Mouse (Mus musculus) ES-E14 (cell line): ENCODE results near the gene Slc9c1. TPM values are rescaled to one million over a fixed set of nuclear protein-coding genes. Genes with fewer than 3 reads are reported as not detected.
A peak's percentile ranks its signal among the peaks of the same experiment; 100 is the strongest.

Experiments used
- DNase-seq: peaks from one replicate; pipeline ENCODE4 v3.0.0-alpha.2; 2013; ENCODE audit warnings: low read depth, low spot score
- H3K27ac ChIP-seq: 2 replicates; pipeline ENCODE4 v1.5.1; 2012; ENCODE audit warnings: low read depth, mild to moderate bottlenecking, low read length, moderate library complexity, mixed read lengths; ENCODE audit not compliant: poor library complexity, insufficient read depth, severe bottlenecking
- H3K36me3 ChIP-seq: 2 replicates; pipeline ENCODE4 v1.6.1; 2012; ENCODE audit warnings: mild to moderate bottlenecking, low read length, moderate library complexity, mixed read lengths; ENCODE audit not compliant: control insufficient read depth, poor library complexity, insufficient read depth, severe bottlenecking
- H3K4me1 ChIP-seq, 2 experiments: fragments of 150-350 bp in 1 of 2; sonication (generic) in 1 of 2; 2 replicates each; pipeline ENCODE4 v1.6.1; 2012; ENCODE audit warnings: low read length in 2 of 2, mild to moderate bottlenecking in 1 of 2, mixed read lengths in 1 of 2; ENCODE audit not compliant: control insufficient read depth in 2 of 2, insufficient read depth in 2 of 2, poor library complexity in 1 of 2
- H3K4me3 ChIP-seq, 2 experiments: fragments of 150-350 bp in 1 of 2; sonication (generic) in 1 of 2; 2 replicates each; pipeline ENCODE4 v1.5.1; 2012; ENCODE audit warnings: low read length in 2 of 2, low read depth in 1 of 2, mild to moderate bottlenecking in 1 of 2, mixed read lengths in 1 of 2; ENCODE audit not compliant: insufficient read depth in 1 of 2, poor library complexity in 1 of 2, severe bottlenecking in 1 of 2
- H3K9ac ChIP-seq: 2 replicates; pipeline ENCODE4 v1.6.1; 2012; ENCODE audit warnings: low read depth, mild to moderate bottlenecking, low read length, mixed read lengths; ENCODE audit not compliant: poor library complexity, insufficient read depth, severe bottlenecking
- H3K9me3 ChIP-seq: fragments of 150-350 bp; sonication (generic); 2 replicates; pipeline ENCODE4 v1.6.1; 2012; ENCODE audit warnings: low read depth, mild to moderate bottlenecking, low read length; ENCODE audit not compliant: control insufficient read depth, insufficient read depth
- CHD2 ChIP-seq: IDR thresholded peaks from 2 replicates; pipeline ENCODE4 v1.6.1; 2014; ENCODE audit warnings: mild to moderate bottlenecking, low read depth, low read length, inconsistent platforms
- HCFC1 ChIP-seq: IDR thresholded peaks from 2 replicates; pipeline ENCODE4 v1.6.1; 2012; ENCODE audit warnings: low read length, inconsistent platforms, borderline replicate concordance; ENCODE audit not compliant: insufficient read depth
- MAFK ChIP-seq: IDR thresholded peaks from 2 replicates; pipeline ENCODE4 v1.6.1; 2014; ENCODE audit warnings: mild to moderate bottlenecking, low read depth, low read length, inconsistent platforms; ENCODE audit not compliant: insufficient read depth
- ZC3H11A ChIP-seq: IDR thresholded peaks from 2 replicates; pipeline ENCODE4 v1.6.1; 2012; ENCODE audit warnings: low read depth, mild to moderate bottlenecking, inconsistent platforms, low read length, borderline replicate concordance
- ZNF384 ChIP-seq: IDR thresholded peaks from 2 replicates; pipeline ENCODE4 v1.6.1; 2012; ENCODE audit warnings: low read depth, low read length, inconsistent platforms
- in situ Hi-C, 2 experiments: fragments of 600-800 bp; cut with MboI; formaldehyde crosslinking; loops; one replicate each; pipeline ENCODE4 v1.15.1; 2025; ENCODE audit warnings: low sequenced_read_pairs in 2 of 2, inconsistent platforms in 1 of 2; ENCODE audit not compliant: unreplicated experiment in 2 of 2
- total RNA-seq: library from RNA; depleted of rRNA; stranded (reverse); fragments of 300-350 nt; gene quantifications from 2 replicates; pipeline ENCODE4 v1.2.3, GENCODE M21; 2012

Slc9c1 gene
- total RNA-seq, 1 experiment, result not detected

DNA sequence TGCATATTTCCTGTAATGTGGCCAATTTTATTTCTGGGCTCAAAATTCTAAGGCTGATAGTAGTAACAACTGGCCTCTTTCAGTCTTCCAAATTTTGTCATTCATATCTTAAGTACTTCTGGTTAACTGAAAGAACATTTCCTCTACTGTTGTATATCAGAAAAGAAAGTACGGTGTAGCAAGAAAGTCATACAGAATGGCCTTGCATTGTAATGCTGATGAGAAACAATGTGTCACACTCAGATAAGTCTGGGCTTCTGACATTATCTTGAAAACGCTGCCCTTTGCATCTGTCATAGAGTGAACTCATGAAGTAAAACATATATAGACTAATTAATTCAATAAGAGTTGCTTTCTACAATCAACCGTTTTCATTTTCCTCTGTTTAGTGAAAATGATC, 37.2 kb downstream of the Slc9c1 start:
- Histone ChIP-seq H3K4me3 (no peak overlapping the region), H3K4me1 (no peaks in the 10 kb centered on the region), H3K36me3 (no peaks in the 10 kb centered on the region), H3K27ac (no peak overlapping the region), H3K9ac (no peak overlapping the region), H3K9me3 (no peaks in the 10 kb centered on the region)
- TF ChIP-seq ZNF384 (no peak), MAFK (no peak), HCFC1 (no peak), CHD2 (no peak), ZC3H11A (no peak)
- in situ Hi-C loops, result no loop called here
- no peak for DNase-seq

DNA sequence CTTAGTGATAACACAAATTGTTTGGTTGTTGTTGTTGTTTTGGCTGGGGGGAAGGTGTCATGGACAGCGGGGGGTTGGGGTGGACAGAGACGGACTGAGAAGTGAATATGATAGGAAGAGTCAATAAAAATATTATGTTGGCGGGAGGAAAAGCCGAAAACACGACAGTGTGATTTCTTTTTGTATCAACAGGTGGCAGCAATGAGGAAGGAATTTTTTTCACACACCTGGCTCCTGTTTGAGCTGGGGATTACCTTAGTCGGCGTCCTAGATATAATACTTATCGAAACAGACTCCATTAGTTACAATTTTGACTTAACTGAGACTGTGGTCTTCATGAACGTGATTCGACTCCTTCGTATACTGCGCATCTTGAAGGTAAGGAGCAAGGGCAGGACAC, 44.8 kb downstream of the Slc9c1 start:
- in situ Hi-C loops, result no loop called here
- no peaks in the 10 kb centered on the region for H3K4me1 ChIP-seq
- no peak overlapping the region for H3K27ac ChIP-seq
- H3K9ac ChIP-seq, result no peak overlapping the region
- TF ChIP-seq ZC3H11A, result no peak
- TF ChIP-seq ZNF384, result peak; percentile 60; the same call in 1 of the 2 replicates
- H3K9me3 ChIP-seq, result no peaks in the 10 kb centered on the region
- no peak for DNase-seq
- no peak overlapping the region for H3K4me3 ChIP-seq
- no peaks in the 10 kb centered on the region for H3K36me3 ChIP-seq

DNA sequence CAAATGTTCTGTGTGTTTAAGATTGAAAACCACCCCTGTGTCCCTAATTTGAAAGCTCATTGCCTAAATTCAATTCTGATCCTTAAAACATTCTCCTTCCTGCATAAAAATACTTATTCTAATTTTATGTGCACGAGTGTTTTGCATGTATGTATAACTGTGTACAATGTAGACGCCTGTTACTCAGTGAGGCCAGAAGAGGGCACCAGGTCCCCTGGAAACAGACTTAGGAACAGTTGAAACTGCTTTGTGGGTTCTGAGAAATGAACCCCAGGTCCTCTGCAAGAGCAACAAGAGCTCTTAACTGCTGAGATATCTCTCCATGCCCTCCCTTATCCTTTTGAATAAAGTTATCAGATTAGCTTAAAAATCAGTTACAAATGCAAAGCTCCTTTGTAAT, 47.4 kb downstream of the Slc9c1 start:
- no peak for TF ChIP-seq MAFK
- no peak for TF ChIP-seq ZNF384
- no peak for TF ChIP-seq CHD2
- no peak; the same call in 1 of the 2 replicates for TF ChIP-seq ZC3H11A
- TF ChIP-seq HCFC1, result no peak
- H3K9ac ChIP-seq, result no peak overlapping the region
- no peak for DNase-seq
- no peaks in the 10 kb centered on the region for H3K36me3 ChIP-seq
- in situ Hi-C loops, result no loop called here
- H3K27ac ChIP-seq, result no peak overlapping the region
- no peaks in the 10 kb centered on the region for H3K4me1 ChIP-seq
- no peaks in the 10 kb centered on the region for H3K9me3 ChIP-seq
- no peak overlapping the region for H3K4me3 ChIP-seq

DNA sequence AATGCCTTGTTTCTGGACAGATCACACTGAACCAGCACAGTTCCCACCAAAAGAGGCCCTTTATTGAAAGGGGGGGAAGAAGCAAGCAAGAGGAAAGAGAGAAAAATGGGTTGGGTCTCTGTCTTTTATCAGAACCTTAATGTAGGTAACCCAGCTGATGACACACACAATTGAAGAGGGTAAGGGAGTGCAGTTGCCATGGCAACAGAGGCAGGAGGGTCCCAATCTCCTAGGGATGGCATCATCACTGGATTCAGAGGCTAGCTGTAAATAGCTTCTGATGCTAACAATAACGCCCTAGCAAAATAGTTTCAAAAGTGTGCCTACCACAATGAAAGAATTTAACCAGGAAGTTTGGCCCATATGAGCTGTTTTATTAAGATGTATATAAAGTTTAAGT, 58.5 kb downstream of the Slc9c1 start:
- Histone ChIP-seq H3K4me1 (no peaks in the 10 kb centered on the region), H3K27ac (no peak overlapping the region), H3K36me3 (no peaks in the 10 kb centered on the region), H3K4me3 (no peak overlapping the region), H3K9me3 (no peaks in the 10 kb centered on the region), H3K9ac (no peak overlapping the region)
- TF ChIP-seq CHD2, result no peak
- no peak for TF ChIP-seq MAFK
- no peak for TF ChIP-seq HCFC1
- no peak for TF ChIP-seq ZC3H11A
- no peak for TF ChIP-seq ZNF384
- DNase-seq, result no peak
- in situ Hi-C loops, result no loop called here

DNA sequence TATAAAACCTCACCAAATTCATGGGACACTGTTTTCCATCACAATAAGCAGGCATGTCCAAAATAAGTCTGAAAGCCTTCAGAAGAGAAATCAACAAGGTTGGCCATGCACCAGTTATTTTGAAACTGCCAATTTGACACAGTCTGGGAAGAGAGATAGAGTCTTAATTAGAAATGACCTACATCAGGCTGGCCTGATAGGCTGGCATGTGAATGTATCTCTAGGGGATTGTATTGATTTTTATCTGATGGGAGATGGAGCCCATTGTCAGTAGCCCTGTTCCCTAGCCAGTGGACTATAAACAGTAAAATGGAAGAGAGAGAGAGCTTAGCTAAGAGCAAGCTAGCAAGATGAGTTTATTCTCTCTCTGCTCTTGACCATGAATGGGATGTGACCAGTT, 60.4 kb downstream of the Slc9c1 start:
- DNase-seq, result no peak
- Histone ChIP-seq H3K9me3 (no peaks in the 10 kb centered on the region), H3K36me3 (no peaks in the 10 kb centered on the region), H3K4me3 (no peak overlapping the region), H3K9ac (no peak overlapping the region), H3K4me1 (no peaks in the 10 kb centered on the region), H3K27ac (no peak overlapping the region)
- in situ Hi-C loops, result no loop called here
- TF ChIP-seq ZNF384, result no peak
- TF ChIP-seq CHD2, result no peak
- TF ChIP-seq MAFK, result no peak
- TF ChIP-seq HCFC1, result no peak
- TF ChIP-seq ZC3H11A, result no peak
